Mouse (Mus musculus) gastrocnemius, postnatal 10 days (tissue): ENCODE measurements around the gene Cmbl. TPM values are rescaled to one million over a fixed set of nuclear protein-coding genes. Genes with fewer than 3 reads are reported as not detected.

Experiments used
- DNase-seq: peaks from one replicate; pipeline ENCODE4 v3.0.0; 2021; ENCODE audit warnings: mixed read lengths
- long read RNA-seq, 2 experiments: library from polyadenylated mRNA; stranded (forward); transcript quantifications; one replicate each; pipeline ENCODE4 v2.0.0; 2021
- total RNA-seq, 2 experiments: library from RNA; stranded (reverse); gene quantifications; 2 replicates each; pipeline ENCODE4 v1.2.3; 2021

Cmbl gene
- 10 to 100 TPM; 48.0 to 51.9 TPM for total RNA-seq
- long read RNA-seq, experiment 1, transcript Cmbl-201 (6 exons, 1,155 nt), result major isoform, 43 of 52 reads
- long read RNA-seq, experiment 1, partial matches to known transcripts, result 4 of 52 reads
- long read RNA-seq, experiment 1, other reads (novel, unspliced or antisense), result 4 of 52 reads
- long read RNA-seq, experiment 2, transcript Cmbl-201 (6 exons, 1,155 nt), result major isoform, 38 of 45 reads
- long read RNA-seq, experiment 2, partial matches to known transcripts, result 4 of 45 reads
- long read RNA-seq, experiment 2, other reads (novel, unspliced or antisense), result 3 of 45 reads

DNA sequence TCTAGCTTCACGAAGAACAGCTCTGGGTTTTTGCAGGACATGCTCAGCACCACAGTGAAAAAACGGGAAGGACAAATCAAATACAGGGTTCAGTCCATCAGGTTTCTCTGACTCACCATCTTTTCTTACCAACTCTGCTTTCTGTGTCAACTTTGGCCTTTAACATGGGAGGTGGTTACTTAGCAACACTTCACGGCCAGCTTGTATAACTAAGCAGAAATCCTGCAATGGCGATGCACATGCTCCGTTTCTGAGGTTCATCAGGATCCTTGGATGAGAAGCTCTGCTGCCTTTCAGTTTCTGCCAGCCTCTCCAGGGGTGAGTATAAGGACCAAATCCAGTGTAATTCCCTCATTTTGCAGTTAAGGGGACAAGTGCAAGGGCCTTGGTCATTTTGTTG lies at the start of gene Cmbl:
TSS of gene Cmbl (plus strand) at position 206 of the 400 bp plus-strand sequence.
- DNase-seq, result no peak

DNA sequence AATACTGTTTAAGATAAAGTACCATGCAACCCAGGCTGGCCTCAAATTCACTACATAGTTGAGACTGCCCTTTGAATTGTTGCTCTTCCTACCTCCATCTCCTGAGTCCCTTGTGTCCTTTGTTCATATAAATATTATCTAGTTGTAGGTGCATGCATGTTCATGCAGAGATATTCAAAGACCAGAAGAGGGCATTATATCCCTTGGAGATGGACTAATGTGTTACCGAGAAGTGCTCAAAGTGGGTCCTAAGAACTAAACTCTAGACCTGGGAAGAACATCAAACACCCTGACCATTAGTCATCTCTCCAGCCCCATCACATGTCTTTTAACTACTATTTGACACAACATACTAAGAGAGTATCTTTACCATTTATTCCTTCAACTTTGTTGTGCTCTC lies 48.0 kb upstream of the Cmbl start:
- no peak for DNase-seq

DNA sequence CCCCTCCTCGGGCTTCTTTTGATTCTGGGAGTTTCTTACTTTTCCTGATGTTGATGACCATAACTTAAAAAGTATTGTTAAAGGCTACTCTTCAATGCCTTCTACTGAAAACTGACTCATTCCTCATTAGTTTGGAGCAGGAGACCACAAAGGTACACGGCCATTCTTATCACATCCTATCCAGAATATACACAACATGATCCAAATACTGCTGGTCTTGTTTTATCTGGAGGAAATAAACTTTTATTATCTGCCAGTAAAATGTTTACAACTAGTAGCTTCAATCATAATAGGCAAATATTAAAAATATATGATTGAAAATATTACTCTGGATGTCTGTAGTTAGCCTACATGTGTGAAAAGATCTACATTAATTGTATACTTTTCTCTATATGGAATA lies 46.8 kb upstream of the Cmbl start:
- no peak for DNase-seq

DNA sequence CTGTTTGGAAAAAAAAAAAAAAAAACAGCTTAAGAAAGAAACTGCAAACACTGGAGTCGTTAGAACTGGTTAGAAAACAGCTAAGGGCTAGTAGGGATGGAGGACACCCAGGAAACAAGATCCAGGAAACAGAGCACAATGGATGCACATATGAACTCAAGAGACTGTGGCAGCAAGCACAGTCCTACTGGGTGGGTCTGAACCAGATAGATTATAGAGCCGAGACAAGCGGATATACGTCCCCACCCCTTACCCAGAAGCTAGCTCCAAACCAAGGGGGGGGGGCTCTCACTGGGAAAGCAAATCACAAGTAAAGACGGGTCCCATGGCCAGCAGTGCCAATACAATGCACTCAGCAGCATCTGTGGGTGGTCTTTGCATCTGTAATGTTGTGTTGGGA lies 46.2 kb upstream of the Cmbl start:
- DNase-seq, result no peak

DNA sequence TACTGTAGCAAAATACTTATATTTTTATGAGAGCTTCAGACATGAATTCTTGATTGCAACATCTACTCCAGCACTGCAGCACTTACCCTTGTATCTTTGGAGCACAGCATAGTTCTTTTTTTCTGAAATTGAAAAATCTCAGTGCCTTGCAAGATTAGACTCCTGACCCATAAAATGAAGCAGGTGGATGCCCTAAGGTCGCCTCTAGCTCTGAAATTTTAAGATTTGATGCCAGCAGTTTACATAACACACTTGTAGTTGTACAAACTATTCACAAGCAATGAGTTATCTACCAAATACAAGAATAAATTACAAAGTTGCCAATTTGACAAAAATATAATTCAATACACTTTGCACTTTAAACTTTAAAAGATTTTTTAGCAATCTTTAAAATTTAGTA lies 38.7 kb upstream of the Cmbl start:
- no peak for DNase-seq

DNA sequence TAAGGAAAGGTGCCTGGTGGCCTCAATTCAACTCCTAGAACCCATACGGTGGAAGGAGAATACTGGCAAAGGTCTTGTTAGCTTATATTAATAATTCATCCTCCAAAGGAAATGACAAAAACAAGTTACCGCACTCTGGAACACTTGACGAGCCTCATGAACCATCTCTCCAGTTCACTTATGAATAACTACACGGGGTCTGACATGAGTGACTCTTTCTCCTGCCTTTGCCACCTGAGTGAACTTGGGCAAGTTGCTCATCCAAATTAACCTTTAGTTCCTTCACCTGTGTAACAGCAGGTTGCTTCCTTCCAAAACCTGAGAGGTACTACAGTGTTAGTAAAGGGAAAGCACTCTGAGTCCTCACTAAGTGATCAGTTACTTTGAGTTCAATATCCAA lies 36.7 kb upstream of the Cmbl start:
- no peak for DNase-seq

DNA sequence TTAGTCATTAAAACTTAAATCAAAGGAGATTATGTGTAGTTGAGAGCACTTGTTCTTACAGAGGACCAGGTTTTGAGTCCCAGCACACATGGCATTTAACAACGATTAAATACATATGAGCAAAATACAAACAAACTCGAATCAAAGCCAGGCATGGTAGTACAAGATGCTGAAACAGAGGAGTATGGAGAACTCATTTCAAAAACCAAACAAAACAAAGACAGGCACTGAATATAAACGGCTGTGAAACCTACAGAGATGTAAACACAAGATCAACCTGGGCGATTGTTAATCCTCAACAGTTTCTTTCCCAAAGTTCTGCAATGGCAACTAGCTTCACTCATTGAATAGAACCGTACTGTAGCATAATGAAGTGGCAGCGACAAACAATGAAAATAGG lies 36.1 kb upstream of the Cmbl start:
- no peak for DNase-seq

DNA sequence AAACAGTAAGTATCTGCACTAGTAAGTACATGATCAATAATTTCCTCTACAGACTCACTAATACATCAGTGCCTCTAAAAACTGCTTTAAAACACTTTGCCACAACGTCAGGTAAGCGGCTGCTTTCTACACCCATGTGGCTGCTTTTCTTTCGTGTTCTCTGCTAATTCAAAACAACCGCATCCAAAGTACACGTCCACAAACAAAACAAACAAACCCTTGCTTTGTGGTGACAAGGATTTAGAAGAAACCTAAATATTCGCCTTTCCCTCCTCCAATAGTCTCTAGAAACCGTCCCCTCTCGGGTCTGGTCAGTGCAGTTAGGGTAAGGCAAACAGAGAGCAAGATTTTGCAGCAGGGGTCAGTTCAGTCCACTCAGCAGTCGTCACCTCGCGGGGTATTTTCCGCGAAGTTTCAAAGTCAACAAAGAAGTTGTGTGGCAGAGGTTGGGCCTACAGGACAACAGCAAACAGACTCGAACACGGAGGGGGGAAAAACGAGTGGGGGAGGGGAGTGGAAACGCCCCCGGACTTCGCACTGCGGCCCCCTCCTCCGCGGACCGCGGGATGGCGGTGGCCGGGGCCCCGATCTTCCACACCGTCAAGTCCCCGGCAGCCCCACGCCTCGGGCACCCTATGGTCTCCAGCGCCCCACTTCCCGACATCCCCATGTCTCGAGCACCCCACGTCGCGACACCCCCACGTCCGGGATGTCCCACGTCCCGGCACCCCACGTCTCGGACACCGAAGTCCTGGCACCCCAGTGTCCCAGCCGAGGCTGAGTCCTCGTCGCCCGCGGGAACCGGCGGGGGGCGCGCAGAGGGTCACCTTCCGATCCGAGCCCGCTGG lies 35.2 kb upstream of the Cmbl start:
- peak; percentile 44 for DNase-seq

DNA sequence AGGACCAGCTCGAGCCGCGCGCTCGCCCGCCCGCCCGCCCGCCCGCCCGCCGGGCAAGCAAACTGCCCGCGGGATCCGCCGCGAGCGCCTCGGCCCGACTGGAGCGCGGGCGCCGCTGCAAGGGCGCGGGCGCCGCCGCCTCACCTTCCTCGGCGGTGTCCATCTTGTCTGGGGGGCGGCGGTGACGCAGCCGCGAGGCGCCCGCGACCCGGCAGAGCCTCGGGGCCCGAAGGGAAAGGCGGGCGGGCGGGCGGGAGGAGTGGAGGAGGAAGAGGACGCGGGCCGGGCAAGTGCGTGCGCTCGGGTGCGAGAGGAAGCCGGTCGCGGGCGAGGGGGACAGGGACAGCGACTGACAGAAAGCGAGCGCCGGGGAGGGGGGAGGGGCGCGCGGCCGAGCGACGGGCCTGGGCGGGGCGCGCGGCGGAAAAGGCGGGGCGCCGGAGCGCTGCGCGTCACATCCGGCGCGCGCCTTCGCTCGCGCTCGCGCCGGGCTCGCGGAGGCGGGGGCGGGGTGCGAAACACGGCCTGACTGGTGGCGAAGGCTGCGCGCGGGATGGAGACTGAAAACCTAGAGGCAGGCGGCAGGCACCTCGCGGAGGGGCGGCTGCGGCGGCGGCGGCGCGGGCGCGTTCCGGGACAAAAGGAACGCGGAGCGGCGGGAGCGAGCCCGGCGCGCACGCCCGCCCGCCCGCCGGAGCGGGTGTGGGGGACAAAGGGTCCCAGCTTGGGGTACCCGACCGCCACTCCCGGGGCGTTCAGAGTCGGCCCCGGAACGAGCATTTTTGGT lies 34.3 kb upstream of the Cmbl start, which contains the start of gene March6:
TSS of gene March6 (minus strand) at position 395 of the 787 bp plus-strand sequence.
- peak; percentile 88 for DNase-seq

DNA sequence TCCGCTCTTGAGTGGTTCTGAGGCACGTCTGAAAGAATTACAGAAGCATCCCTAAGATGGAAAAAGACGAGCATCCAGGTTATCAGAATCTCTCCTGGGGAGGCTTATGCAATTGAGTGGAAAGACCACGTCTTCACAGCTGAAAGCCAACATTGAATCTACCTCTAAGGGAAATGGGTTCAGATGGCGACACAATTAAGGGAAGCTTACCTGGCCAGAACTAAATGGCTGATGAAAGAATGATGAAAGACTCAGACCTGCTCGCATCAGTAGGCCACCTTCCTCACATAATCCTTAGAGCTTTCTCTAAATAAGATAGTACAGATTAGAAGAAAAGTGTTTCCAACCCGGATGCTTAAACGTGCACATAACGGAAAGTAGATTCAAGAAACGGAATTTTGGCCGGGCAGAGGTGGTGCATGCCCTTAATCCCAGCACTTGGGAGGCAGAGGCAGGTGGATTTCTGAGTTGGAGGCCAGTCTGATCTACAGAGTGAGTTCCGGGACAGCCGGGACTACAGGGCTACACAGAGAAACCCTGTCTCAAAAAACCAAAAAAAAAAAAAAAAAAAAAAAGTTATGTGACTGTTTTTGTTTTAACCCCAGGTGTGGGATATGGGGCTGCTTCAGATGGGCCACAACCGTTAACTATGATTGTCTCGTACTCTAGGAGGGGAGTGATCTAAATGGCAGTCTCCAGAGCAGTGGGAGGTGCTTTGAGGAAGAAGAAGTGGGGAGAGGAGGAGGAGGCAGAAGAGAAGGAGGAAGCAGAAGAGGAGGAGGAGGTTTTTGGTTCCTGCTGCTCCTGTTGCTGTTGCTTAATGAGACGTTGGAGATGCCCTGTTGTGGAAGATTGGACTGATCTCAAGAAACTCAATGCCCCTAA lies 33.5 kb upstream of the Cmbl start:
- DNase-seq, result no peak

DNA sequence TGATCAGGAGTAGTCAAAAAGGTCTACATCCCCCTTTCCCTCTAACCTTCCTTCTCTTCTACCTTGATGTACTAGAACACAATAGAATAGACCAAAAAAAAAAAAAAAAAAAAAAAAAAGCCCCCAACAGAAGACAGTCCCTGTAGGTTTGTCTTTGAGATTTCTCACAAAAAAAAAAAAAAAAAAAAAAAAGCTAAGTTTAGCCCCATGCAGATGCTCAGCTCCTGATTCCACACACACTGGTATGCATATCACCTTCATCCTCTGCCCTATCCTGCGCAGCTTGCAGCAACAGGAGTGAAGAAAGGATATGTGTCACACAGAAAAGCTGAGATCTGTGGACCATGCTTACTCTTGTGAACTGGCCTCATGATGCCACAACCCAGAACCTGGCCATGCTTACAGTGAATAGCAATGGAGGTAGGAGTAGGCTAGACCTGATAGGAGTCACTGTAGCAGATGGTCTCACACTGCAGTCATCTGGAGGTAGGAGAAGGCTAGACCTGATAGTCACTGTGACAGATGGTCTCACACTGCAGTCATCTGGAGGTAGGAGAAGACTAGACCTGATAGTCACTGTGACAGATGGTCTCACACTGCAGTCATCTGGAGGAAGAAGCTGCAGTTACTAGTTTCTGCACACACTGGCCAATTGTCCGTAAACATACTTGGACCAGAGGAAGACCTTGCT lies 32.7 kb upstream of the Cmbl start:
- no peak for DNase-seq

DNA sequence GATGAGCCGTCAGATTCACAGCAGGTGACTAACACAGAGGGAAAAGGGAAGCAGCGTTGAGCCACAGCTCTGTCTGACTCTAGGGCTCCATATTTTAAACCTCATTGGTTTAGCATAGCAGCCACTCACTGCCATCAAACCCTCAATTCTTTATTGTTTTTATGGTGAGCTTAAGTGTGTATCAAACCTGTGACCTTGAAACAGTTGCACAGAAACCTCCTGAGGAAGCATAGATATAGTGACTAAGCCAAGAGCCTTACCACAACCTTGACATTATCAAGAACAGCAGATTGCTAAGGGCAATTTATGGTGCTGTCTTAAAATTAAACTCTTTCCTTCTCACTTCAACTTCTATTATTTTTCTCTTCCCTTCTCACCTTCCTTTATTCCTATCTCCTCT lies 31.7 kb upstream of the Cmbl start:
- no peak for DNase-seq

DNA sequence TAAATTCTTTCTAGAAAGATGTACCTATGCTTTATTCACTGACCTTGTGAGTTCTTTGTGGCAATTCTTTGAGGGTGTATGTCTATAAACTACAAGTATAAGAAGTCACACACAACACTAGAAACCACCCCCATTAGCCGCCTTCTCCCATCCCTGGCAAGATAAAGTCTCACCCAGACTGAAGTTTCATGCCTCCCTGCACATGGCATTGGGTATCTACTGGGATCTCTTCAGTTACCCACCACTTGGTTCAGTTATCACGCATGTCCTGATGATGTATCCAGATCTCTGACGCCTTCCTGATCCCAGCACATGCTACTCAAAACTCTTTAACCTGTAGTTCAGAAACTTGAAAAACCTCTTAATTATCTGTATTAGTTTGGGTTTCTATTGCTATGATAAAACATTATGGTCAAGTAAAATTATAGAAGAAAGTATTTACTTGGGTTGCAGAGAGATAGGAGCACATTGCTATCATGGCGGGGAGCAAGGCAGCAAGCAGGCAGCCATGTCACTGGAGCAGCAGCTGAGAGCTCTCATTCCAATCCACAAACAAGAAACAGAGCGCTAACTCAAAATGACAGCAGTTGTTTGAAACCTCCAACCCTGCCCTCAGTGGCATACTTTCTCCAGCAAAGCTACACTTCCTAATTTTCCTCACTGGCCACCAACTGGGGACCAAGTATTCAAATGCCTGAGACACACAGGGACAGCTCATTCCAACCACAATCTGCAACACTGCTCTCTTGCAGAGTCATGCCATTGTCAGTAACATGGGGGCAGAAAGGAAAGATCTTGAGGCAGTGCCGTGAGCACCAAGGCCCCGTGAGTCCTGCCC lies 30.5 kb upstream of the Cmbl start:
- DNase-seq, result no peak

DNA sequence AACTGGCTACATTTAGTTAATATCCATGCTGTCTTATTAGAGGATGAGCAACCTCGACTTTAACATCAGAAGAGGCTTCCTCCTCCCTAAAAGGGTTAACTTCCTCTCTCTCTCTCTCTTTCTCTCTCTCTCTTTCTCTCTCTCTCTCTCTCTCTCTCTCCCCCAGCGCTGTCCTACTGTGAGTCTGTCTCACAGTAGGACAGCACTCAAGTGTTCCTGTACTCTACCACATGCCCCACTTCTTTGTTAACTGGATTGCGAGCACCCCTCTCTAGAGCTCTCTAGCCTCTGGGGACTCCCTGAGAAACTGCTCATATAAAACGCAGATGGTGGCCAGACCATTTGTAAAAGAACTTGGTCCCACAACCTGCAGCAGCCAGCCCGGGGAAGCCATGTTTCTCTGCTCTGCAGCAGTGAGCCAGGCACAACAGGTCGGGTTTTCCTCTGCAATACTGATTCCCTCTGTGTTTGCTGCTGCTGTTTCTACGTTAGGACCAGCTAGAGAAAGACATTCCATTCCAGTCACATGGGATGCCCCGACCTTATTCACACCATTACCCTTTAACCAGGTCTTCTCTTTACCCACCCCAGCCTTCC lies 29.8 kb upstream of the Cmbl start:
- no peak for DNase-seq

DNA sequence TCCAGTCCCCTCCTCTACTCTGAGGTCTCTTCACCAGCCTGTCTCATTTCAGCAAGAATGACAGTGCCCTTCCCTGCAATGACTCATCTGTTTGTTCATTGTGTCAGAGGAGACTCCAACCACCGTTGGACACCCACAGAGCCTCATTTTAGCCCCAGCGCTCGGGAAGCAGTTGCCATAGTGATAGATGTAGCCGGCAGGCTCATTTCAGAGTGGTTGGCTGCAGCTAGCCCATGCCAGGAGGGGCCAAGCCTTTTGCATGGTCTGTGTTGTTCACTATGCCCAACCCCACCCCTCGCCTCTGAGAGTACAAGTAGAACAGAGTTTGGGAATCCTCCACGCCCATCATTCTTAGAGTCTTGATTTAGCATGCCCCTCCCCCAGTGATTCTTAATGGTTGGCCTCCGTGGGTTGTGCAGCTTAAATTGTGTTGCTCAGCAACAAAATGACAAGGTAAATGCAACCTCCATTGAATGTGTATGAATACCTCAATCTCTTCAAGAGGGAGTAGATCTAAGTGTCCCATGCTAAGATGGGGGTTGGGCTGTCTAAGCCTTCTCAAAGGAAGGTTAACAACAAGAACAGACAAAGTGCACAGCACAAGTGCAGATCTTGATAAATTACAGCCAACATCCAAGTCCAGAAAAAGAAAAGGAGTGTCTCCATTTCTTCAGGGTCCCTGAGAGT lies 29.0 kb upstream of the Cmbl start:
- no peak for DNase-seq

DNA sequence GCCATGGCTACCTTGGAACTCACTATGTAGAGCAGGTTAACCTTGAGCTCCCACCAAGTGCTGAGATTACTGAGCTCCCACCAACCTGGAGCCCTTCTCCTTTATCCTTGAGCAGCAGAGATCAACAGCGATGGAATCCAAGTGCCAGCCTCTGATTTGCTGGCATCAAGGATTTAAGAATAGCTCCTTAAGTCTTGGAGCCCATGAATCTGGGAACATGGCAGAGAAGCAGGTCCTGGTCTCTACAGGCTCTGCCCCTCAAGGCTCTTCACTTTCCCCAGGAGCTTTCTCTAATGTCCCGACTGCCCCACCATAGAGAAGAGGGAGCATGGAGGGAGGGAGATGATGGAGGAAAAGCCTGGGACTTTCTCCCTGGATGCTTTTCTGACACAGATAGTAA lies 27.5 kb upstream of the Cmbl start:
- no peak for DNase-seq

DNA sequence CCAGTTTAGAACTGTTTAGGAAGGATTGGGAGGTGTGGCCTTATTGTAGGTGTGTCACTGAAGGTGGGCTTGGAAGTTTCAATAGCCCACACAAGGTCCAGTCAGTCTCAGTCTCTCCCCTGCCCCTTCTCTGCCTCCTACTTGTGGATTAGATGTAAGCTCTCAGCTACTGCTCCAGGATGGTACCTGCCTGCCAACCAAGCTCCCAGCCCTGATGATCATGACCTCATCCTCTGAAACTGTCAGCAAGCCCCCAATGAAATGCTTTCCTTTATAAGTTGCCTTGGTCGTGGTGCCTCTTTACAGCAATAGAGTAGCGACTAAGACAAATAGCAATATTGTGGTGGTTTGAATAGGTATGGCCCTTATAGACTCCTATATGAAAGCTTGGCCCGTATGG lies 26.8 kb upstream of the Cmbl start:
- no peak for DNase-seq

DNA sequence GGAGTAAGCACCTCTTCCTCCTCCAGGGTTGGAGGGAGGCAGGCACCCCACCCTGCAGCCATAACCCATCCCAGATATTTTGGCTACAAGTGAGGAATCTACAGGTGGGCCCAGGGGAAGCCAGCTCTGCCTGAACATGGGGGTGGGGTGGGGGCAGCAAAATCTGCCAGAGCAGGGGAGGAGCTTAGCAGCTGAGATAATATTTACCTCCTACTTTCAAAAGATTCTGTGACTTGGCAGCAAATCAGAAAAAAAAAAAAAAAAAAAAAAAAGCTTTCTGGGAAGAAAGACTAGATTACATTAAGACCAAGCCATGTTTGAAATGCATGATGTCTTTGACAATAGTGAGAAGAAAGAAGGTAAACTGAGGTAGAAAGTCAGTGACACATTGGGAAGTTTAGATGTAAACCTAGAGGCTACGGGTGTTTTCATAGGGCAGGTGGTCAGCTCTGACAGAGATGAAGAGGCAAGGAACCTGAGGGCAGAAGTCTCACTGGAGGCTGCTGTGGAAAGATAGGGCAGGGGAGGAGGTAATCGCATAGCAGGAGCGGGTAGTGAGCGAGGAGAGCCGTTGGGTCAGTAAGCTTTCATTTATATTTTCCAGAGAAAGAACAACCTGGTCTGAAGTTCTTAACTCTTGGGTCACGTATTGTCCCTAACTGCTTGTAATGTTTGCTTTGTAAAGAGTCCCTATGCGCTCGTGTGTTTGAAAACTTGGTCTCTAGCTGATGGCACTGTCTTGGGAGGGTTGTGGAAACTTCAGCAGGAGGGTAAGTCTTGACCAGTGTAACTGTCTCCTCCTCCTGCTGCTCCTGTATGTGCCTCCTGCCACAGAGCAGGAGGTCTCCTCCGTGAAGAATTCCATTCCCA lies 25.3 kb upstream of the Cmbl start:
- no peak for DNase-seq

DNA sequence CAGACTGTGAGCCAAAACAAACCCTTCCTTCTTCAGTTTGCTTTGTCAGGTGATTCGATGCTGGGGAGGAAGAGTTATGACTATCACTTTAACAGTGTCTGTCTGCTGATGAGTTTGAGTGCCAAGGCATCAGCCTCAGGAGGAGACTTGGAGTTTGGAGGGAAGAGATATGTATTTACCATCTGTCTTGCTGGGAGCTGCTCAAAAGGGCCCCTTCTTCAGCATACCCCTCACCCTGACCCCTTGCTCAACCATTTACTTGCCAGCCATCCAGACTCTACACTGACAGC lies 24.7 kb upstream of the Cmbl start:
- DNase-seq, result no peak
